Mouse (Mus musculus) gastrocnemius, postnatal 25 days (tissue): Measurements from ENCODE around the gene Pld6. TPM values are rescaled to one million over a fixed set of nuclear protein-coding genes. Genes with fewer than 3 reads are reported as not detected.
"Not testable (repeated sequence)": the region's sequence is repeated elsewhere in the genome, so short reads cannot be mapped to it uniquely, and the experiment has no call there.

Source experiments
- DNase-seq: peaks from one replicate; pipeline ENCODE4 v3.0.0; 2022
- total RNA-seq, 2 experiments: library from RNA; stranded (reverse); gene quantifications; 1 replicate in 1 of 2; 2 replicates in 1 of 2; pipeline ENCODE4 v1.2.3; 2021

The Pld6 gene
- total RNA-seq, 2 experiments from 2014 or later, result not detected

- DNase-seq, result no peak
Observed at GRCm38 (mm10) chr11:59746614-59747013, 40.8 kb downstream of the Pld6 start.

- DNase-seq, result no peak
Observed at GRCm38 (mm10) chr11:59745851-59746250, 41.6 kb downstream of the Pld6 start.

- no peak for DNase-seq
Observed at GRCm38 (mm10) chr11:59744374-59744773, 43.1 kb downstream of the Pld6 start.

DNA sequence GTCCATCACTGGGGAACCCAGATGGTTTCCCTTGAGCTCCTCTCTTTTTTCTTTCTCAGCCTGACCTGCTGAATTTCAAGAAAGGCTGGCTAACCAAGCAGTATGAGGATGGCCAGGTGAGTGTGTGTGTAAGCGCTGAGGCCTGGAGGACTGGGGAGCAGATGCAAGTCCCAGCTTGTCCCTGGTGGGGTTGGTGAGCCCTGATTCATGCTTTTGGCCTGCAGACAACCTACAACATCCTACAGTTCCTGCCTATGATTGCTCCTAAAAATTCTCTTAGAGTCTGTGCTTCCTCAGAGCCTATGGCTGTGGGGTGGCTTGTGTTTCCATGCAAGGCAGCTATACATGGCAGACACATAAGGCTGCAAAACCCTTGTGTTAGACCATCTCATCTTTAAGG lies 43.7 kb downstream of the Pld6 start:
- DNase-seq, result no peak

- DNase-seq, result no peak
Observed at GRCm38 (mm10) chr11:59743307-59743706, 44.1 kb downstream of the Pld6 start.

DNA sequence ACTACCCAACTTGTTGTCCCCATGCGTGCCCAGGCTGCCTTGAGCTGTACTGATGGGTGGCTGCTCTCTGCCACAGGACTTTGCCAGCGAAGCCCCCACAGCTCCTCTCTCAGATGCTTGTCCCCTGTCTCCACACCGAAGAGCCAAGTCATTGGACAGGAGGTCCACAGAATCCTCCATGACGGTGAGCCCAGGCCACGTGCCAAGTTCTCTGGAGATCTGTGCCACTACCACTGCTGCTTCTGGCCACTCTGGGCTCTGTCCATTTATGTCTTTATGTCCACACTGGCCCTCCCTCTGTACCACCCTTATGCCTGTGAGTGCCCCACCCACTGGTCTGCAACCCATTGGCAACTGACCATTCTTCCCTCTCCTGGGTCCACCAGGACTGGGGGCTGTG lies 45.5 kb downstream of the Pld6 start:
- no peak for DNase-seq

DNA sequence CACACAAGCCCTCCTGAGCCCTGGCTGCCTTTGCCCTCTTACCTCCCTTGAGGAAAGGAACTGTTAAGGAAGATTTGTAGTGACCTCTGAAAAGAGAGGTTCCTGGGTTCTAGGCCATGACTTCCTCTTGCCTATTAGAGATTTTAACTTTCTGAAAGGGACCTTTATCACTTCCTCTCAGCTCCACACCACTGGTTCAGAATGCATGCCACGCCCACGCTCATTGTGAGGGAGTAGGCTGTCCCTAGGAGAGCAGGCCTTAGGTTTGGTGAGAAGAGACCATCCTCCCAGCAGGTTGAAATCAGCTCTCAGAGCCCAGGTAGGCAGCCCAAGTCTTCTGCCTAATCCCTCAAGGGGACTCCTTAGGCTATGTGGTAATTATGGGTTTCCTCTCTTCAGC lies 47.4 kb downstream of the Pld6 start:
- DNase-seq, result no peak

GRCm38 (mm10) chr11:59737250-59737649 lies 50.2 kb downstream of the Pld6 start:
- no peak for DNase-seq

- not testable (repeated sequence) for DNase-seq
Observed at GRCm38 (mm10) chr11:59735938-59736337, 51.5 kb downstream of the Pld6 start.

DNA sequence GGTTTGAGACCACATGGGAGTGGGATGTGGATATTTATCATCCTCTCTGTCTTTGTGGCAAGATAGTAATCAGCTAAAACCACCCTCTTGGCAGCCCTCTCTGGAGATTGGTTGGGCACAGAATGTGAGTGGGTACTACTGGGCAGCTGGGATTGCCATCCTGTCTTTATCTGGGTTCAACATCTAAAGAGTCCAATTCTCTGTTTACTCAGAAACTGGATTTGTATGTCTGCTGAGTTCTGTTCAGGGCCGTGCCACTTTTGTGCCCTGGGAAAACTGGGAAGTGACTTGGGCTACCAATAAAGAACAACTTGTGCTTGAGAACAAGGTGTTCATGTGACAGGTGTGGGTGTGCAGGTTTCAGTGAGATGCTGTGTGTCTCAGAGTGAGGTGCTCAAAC lies 53.1 kb downstream of the Pld6 start:
- DNase-seq, result no peak

Other genes with a start within 250 kb of the Pld6 start
- gene Nlrp3, start 246.1 kb downstream of the Pld6 start, total RNA-seq, result under 1 TPM; 0.32 to 0.33 TPM
- not detected for gene Olfr222, start 211.4 kb downstream of the Pld6 start, total RNA-seq
- gene Olfr223, start 194.4 kb downstream of the Pld6 start, total RNA-seq, result not detected
- gene Mprip, start 126.3 kb downstream of the Pld6 start, total RNA-seq, result 10 to 100 TPM; 71.9 to 86.7 TPM
- gene Flcn, start 22.4 kb upstream of the Pld6 start, total RNA-seq, result 10 to 100 TPM; 30.8 to 46.1 TPM
- gene Nt5m, start 51.8 kb upstream of the Pld6 start, total RNA-seq, result 10 to 100 TPM; 18.0 to 24.5 TPM
- 10 to 100 TPM; 76.2 TPM for gene Cops3, start 52.2 kb upstream of the Pld6 start, total RNA-seq
- gene Med9, start 160.6 kb upstream of the Pld6 start, total RNA-seq, result 10 to 100 TPM; 15.6 to 16.0 TPM
- 1 to 10 TPM in 1 of 2 experiments, under 1 TPM in 1; 0.56 to 3.6 TPM for gene Rasd1, start 177.3 kb upstream of the Pld6 start, total RNA-seq